Mouse (Mus musculus) embryonic fibroblast, embryonic 13.5 days (primary cell): ENCODE measurements around the gene Reep3.
A peak's percentile ranks its signal among the peaks of the same experiment; 100 is the strongest.

Source experiments
- CTCF ChIP-seq: IDR thresholded peaks from 2 replicates; pipeline ENCODE4 v1.5.1; 2011; ENCODE audit warnings: mild to moderate bottlenecking, control low read depth, low read length, moderate library complexity, borderline replicate concordance; ENCODE audit not compliant: insufficient read depth
- POLR2A ChIP-seq: IDR thresholded peaks from 2 replicates; pipeline ENCODE4 v1.6.1; 2011; ENCODE audit warnings: low read depth, mild to moderate bottlenecking, control low read depth, low read length, moderate library complexity

DNA sequence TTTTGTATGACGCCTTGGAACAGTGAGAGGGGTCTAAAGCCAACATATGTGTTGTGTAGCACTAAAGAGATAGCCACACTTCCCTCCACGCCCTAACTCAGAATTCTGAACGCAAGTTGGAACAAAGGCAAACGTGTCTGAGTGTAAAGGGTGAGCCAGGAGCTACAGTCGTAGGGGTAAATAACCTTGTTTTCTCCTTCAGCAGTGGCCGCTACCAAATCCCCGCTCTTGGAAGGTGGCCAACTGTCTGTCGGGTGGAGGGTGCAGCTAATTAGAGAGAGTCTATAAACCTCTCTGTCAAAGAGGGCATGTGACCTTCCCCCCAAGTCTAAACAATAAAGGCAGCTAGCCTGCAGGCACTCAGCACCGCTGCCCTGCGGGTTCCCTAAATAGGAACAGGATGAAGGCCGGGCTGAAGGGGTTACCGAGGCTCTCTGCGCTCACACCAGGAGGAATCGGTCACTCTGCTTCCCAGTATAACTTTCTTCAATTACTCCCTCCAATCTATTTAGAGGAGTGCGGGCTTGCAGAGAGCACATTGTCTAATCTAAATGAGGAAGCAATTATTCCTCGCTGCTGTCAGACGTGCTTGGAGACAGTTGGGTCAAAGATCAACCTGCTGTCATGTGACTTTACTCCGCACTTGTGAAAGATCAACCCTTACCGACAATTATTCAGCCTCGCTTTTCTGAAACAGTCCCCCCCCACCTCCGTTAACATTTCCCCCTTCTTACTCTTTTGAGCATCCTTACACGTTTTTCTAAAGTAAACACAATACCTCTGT, 92.8 kb downstream of the Reep3 start:
- TF ChIP-seq CTCF = no peak
- TF ChIP-seq POLR2A = peak; percentile 13; the same call in 1 of the 2 replicates
